Mouse (Mus musculus) G1E (cell line): ENCODE measurements around the gene Ube2g1. TPM values are rescaled to one million over a fixed set of nuclear protein-coding genes. Genes with fewer than 3 reads are reported as not detected.

Source experiments
- ATAC-seq: 2 replicates; pipeline ENCODE4 v1.8.0; 2016; ENCODE audit warnings: mild to moderate bottlenecking; ENCODE audit not compliant: insufficient number of reproducible peaks, poor library complexity, low FRiP score, severe bottlenecking; ENCODE audit errors: extremely low read depth
- DNase-seq: peaks from one replicate; pipeline ENCODE4 v3.0.0; 2012; ENCODE audit warnings: low spot score
- H3K27me3 ChIP-seq: 2 replicates; pipeline ENCODE4 v1.6.1; 2012; ENCODE audit warnings: mild to moderate bottlenecking, low read length, inconsistent platforms; ENCODE audit not compliant: insufficient read depth
- H3K36me3 ChIP-seq: replicated peaks from 2 replicates; pipeline ENCODE3; 2012; ENCODE audit warnings: mild to moderate bottlenecking, inconsistent platforms
- H3K4me1 ChIP-seq: 2 replicates; pipeline ENCODE4 v1.6.1; 2012; ENCODE audit warnings: low read depth, low read length, inconsistent platforms, mixed read lengths; ENCODE audit not compliant: insufficient read depth
- H3K4me3 ChIP-seq: 2 replicates; pipeline ENCODE4 v1.5.1; 2012; ENCODE audit warnings: low read depth, mild to moderate bottlenecking, inconsistent platforms, low read length, moderate library complexity, mixed read lengths
- H3K9me3 ChIP-seq: replicated peaks from 2 replicates; pipeline ENCODE4 v1.6.1; 2012; ENCODE audit warnings: inconsistent platforms
- CTCF ChIP-seq: IDR thresholded peaks from 2 replicates; pipeline ENCODE4 v1.5.1; 2012; ENCODE audit warnings: low read depth, low read length, inconsistent platforms, mixed read lengths
- GATA1 ChIP-seq: IDR thresholded peaks from 2 replicates; pipeline ENCODE4 v1.6.1; 2012; ENCODE audit warnings: borderline replicate concordance, low read length, inconsistent platforms, mixed read lengths
- GATA2 ChIP-seq: IDR thresholded peaks from 2 replicates; pipeline ENCODE4 v1.6.1; 2012; ENCODE audit warnings: low read depth, low read length, inconsistent platforms, borderline replicate concordance
- POLR2AphosphoS5 ChIP-seq: IDR thresholded peaks from 2 replicates; pipeline ENCODE4 v1.6.1; 2012; ENCODE audit warnings: low read depth, low read length, inconsistent platforms; ENCODE audit not compliant: insufficient replicate concordance
- TAL1 ChIP-seq: conservative IDR thresholded peaks from 2 replicates; pipeline ENCODE4 v1.6.1; 2012; ENCODE audit warnings: low read depth, low read length, inconsistent platforms, mixed read lengths
- polyA plus RNA-seq: library from polyadenylated mRNA; stranded (reverse); fragments of >175 nt; gene quantifications from 2 replicates; pipeline ENCODE4 v1.2.3, GENCODE M21; 2012
- total RNA-seq, 2 experiments: library from RNA; stranded (forward) in 1 of 2; stranded (reverse) in 1 of 2; fragments of 200-1000 nt in 1 of 2; fragments of >200 nt in 1 of 2; fragmentation: Nextera tagmentation in 1 of 2; gene quantifications; 2 replicates each; pipeline ENCODE4 v1.2.3; 2014 to 2017

The Ube2g1 gene
- total and polyA plus RNA-seq, 3 experiments, result 32.2 to 98.9 (median 60.1) TPM

DNA sequence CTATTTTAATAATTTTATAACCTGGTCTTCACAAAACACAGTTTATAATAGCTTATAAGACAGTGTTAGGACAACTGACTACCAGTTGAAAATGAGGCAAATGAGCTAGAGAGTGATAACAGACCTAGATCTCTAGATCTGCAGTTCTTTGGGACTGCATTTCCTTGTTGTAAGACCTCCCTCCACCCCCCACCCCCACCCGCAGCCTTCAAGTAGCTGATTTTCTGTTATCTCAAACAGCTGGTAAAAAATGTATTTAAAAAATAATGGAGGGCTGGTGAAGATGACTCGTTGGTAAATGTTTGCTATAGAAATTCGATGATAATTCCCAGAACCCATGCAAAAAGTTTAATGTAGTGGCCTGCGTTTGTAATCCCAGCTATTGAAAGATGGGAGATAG lies 57.6 kb downstream of the Ube2g1 start:
- Histone ChIP-seq H3K27me3 (no peaks in the 10 kb centered on the region), H3K4me3 (no peak overlapping the region), H3K9me3 (no peaks in the 10 kb centered on the region), H3K4me1 (peaks cover 14% of the 10 kb centered on the region; the same call in 1 of the 2 replicates), H3K36me3 (peaks cover 20% of the 10 kb centered on the region)
- TF ChIP-seq POLR2AphosphoS5, result no peak
- no peak for DNase-seq
- ATAC-seq, result no peak

DNA sequence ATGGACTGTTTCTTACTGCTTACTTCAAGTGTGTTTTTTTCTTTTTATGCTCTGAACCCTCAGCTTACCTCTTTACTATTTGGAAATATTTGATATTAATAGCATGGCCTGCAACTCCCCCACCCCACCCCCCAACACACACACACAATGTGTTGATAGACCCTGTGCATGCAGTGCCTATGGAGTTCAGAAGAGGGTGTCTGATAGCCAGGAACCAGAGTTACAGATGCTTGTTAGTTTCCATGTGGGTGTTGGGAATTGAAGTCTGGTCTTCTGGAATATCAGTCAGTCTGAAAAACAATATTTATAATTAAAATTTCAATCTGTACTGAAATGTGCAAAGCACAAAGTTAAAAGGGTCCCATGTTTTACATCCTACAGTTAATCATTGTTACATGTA lies 63.6 kb downstream of the Ube2g1 start:
- H3K9me3 ChIP-seq, result no peaks in the 10 kb centered on the region
- no peak overlapping the region for H3K4me3 ChIP-seq
- H3K27me3 ChIP-seq, result no peaks in the 10 kb centered on the region
- TF ChIP-seq GATA1 (no peak), POLR2AphosphoS5 (no peak), TAL1 (no peak), CTCF (no peak), GATA2 (no peak)
- H3K4me1 ChIP-seq, result peaks cover 18% of the 10 kb centered on the region
- ATAC-seq (no peak), DNase-seq (no peak)
- H3K36me3 ChIP-seq, result peaks cover 43% of the 10 kb centered on the region

- peak; percentile 60; the same call in 1 of the 2 replicates for ATAC-seq
- DNase-seq, result no peak
- peaks cover 39% of the 10 kb centered on the region for H3K36me3 ChIP-seq
- H3K4me3 ChIP-seq, result no peak overlapping the region
- H3K4me1 ChIP-seq, result peaks cover 18% of the 10 kb centered on the region
- H3K27me3 ChIP-seq, result no peaks in the 10 kb centered on the region
- peak; percentile 56 for TF ChIP-seq TAL1
- no peak for TF ChIP-seq POLR2AphosphoS5
- H3K9me3 ChIP-seq, result no peaks in the 10 kb centered on the region
Observed at GRCm38 (mm10) chr11:72671294-72671988, 64.4 kb downstream of the Ube2g1 start.

GRCm38 (mm10) chr11:72672438-72672837 lies 65.4 kb downstream of the Ube2g1 start:
- peaks cover 18% of the 10 kb centered on the region for H3K4me1 ChIP-seq
- H3K4me3 ChIP-seq, result no peak overlapping the region
- no peaks in the 10 kb centered on the region for H3K27me3 ChIP-seq
- peaks cover 34% of the 10 kb centered on the region for H3K36me3 ChIP-seq
- TF ChIP-seq CTCF, result no peak
- H3K9me3 ChIP-seq, result no peaks in the 10 kb centered on the region
- ATAC-seq (no peak), DNase-seq (no peak)

- no peak for DNase-seq
- Histone ChIP-seq H3K4me1 (peaks cover 16% of the 10 kb centered on the region), H3K9me3 (no peaks in the 10 kb centered on the region), H3K27me3 (no peaks in the 10 kb centered on the region), H3K4me3 (no peak overlapping the region), H3K36me3 (peaks cover 37% of the 10 kb centered on the region)
- no peak for TF ChIP-seq GATA2
- no peak for TF ChIP-seq CTCF
- no peak for TF ChIP-seq GATA1
- TF ChIP-seq POLR2AphosphoS5, result no peak
- no peak for TF ChIP-seq TAL1
- ATAC-seq, result no peak
Observed at GRCm38 (mm10) chr11:72675280-72675679, 68.2 kb downstream of the Ube2g1 start.

GRCm38 (mm10) chr11:72680726-72681125 lies 73.6 kb downstream of the Ube2g1 start:
- no peaks in the 10 kb centered on the region for H3K27me3 ChIP-seq
- TF ChIP-seq CTCF (no peak), GATA1 (no peak), POLR2AphosphoS5 (no peak), GATA2 (no peak), TAL1 (no peak)
- H3K9me3 ChIP-seq, result no peaks in the 10 kb centered on the region
- DNase-seq, result no peak
- ATAC-seq, result no peak
- peaks cover 5% of the 10 kb centered on the region; the same call in 1 of the 2 replicates for H3K4me1 ChIP-seq
- H3K36me3 ChIP-seq, result peaks cover 49% of the 10 kb centered on the region
- H3K4me3 ChIP-seq, result no peak overlapping the region

DNA sequence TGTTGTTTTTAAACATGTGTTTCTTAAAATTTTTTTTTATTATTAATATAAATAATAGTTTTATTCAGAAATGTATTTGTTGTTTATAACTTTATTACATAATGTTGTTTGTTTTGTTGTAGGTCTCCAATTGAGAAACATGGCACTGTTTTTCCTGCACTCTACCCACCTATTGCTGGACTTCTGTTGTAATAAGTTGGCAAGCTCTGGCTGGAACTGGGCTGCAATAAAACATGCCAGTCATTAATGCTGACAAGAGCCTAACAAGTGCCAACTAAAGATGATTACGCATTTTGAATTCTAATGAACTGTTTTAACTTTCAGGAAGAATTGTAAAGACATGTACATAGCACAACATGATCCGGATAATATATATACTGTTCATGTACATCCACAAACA lies 76.3 kb downstream of the Ube2g1 start:
- Histone ChIP-seq H3K4me1 (peaks cover 16% of the 10 kb centered on the region), H3K4me3 (no peak overlapping the region), H3K27me3 (no peaks in the 10 kb centered on the region), H3K36me3 (peaks cover 53% of the 10 kb centered on the region), H3K9me3 (no peaks in the 10 kb centered on the region)
- no peak for DNase-seq
- ATAC-seq, result no peak
- TF ChIP-seq TAL1 (no peak), POLR2AphosphoS5 (no peak), GATA2 (no peak), GATA1 (no peak), CTCF (no peak)
